Mouse (Mus musculus): ENCODE data around the gene Serpine2. TPM values are rescaled to one million over a fixed set of nuclear protein-coding genes. Genes with fewer than 3 reads are reported as not detected.
A peak's percentile ranks its signal among the peaks of the same experiment; 100 is the strongest.

The Serpine2 gene
- polyA plus RNA-seq, 1 experiment from 2014 or later = 228 TPM

GRCm38 (mm10) chr1:79856756-79857155 is 4.2 kb downstream of the Serpine2 start:
- no peak overlapping the region for H3K27ac ChIP-seq
- peak overlapping the region; percentile 87 for H3K4me2 ChIP-seq (replicated peaks)
- H3K27me3 ChIP-seq = no peaks in the 10 kb centered on the region
- H3K9ac ChIP-seq = no peak overlapping the region
- H3K9me3 ChIP-seq = no peaks in the 10 kb centered on the region
- no peak for ATAC-seq (ENCODE audit: insufficient number of reproducible peaks, insufficient read depth, low FRiP score, low TSS enrichment)
- WGBS = 44% methylated on average over 4 of the region's 4 CpGs
- no peaks in the 10 kb centered on the region for H3K36me3 ChIP-seq
- peak overlapping the region; percentile 73 for H3K4me3 ChIP-seq
- H3K4me1 ChIP-seq = peaks cover 38% of the 10 kb centered on the region

GRCm38 (mm10) chr1:79853527-79853926 is 7.5 kb downstream of the Serpine2 start:
- Histone ChIP-seq H3K4me1 (peaks cover 18% of the 10 kb centered on the region; the same call in 1 of the 2 replicates), H3K9me3 (no peaks in the 10 kb centered on the region), H3K4me3 (no peak overlapping the region), H3K9ac (no peak overlapping the region), H3K27me3 (no peaks in the 10 kb centered on the region), H3K36me3 (no peaks in the 10 kb centered on the region), H3K4me2 (replicated peaks) (no peak overlapping the region), H3K27ac (no peak overlapping the region)
- WGBS = 96% methylated on average over 3 of the region's 3 CpGs
- ATAC-seq (ENCODE audit: insufficient number of reproducible peaks, insufficient read depth, low FRiP score, low TSS enrichment) = no peak

GRCm38 (mm10) chr1:79850341-79850740 is 10.6 kb downstream of the Serpine2 start:
- Histone ChIP-seq H3K27ac (no peak overlapping the region), H3K4me3 (no peak overlapping the region), H3K27me3 (no peaks in the 10 kb centered on the region), H3K36me3 (no peaks in the 10 kb centered on the region), H3K9me3 (no peaks in the 10 kb centered on the region), H3K4me2 (replicated peaks) (no peak overlapping the region), H3K9ac (no peak overlapping the region), H3K4me1 (peaks cover 3% of the 10 kb centered on the region; the same call in 1 of the 2 replicates)
- 61% methylated on average over 10 of the region's 10 CpGs for WGBS
- ATAC-seq (ENCODE audit: insufficient number of reproducible peaks, insufficient read depth, low FRiP score, low TSS enrichment) = no peak

- WGBS = 91% methylated on average over 3 of the region's 3 CpGs
- Histone ChIP-seq H3K9ac (no peak overlapping the region), H3K36me3 (no peaks in the 10 kb centered on the region), H3K4me2 (replicated peaks) (no peak overlapping the region), H3K27me3 (no peaks in the 10 kb centered on the region), H3K4me1 (no peaks in the 10 kb centered on the region), H3K27ac (no peak overlapping the region), H3K9me3 (no peaks in the 10 kb centered on the region), H3K4me3 (no peak overlapping the region)
- no peak for ATAC-seq (ENCODE audit: insufficient number of reproducible peaks, insufficient read depth, low FRiP score, low TSS enrichment)
Measured at GRCm38 (mm10) chr1:79848663-79849062, 12.3 kb downstream of the Serpine2 start.

DNA sequence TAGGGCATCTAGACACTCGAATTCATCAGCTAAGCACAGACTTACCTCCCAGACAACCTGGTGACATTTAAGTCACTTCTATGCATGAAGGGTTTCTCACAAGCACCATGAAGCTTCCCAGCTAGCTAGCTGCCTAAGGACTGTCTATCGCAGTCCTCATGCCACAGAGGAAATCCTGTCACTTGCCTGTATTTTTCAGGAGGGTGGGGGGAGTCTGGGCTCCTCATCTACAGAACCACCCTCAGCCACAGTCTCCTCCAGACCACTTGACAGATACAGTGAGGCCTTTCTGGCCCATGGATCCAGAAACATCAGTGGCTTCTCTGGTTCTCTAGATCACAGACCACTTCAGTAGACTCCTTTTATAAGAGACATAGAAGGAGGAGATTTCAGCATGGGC is 14.1 kb downstream of the Serpine2 start:
- Histone ChIP-seq H3K4me2 (replicated peaks) (no peak overlapping the region), H3K27me3 (no peaks in the 10 kb centered on the region), H3K36me3 (no peaks in the 10 kb centered on the region), H3K9ac (no peak overlapping the region), H3K4me1 (no peaks in the 10 kb centered on the region), H3K27ac (no peak overlapping the region), H3K9me3 (no peaks in the 10 kb centered on the region), H3K4me3 (no peak overlapping the region)
- WGBS = 87% methylated on average over 2 of the region's 2 CpGs
- ATAC-seq (ENCODE audit: insufficient number of reproducible peaks, insufficient read depth, low FRiP score, low TSS enrichment) = no peak

- WGBS = 65% methylated on average over 16 of the region's 16 CpGs
- H3K27ac ChIP-seq = no peak overlapping the region
- no peak overlapping the region for H3K9ac ChIP-seq
- H3K4me2 ChIP-seq (replicated peaks) = no peak overlapping the region
- 0 out of 2 replicates have a peak, but pooled peaks cover 6% of the 10 kb centered on the region for H3K4me1 ChIP-seq
- ATAC-seq (ENCODE audit: insufficient number of reproducible peaks, insufficient read depth, low FRiP score, low TSS enrichment) = 0 out of 2 replicates have a peak, but pooled peaks have one; percentile 60
- no peaks in the 10 kb centered on the region for H3K27me3 ChIP-seq
- 0 out of 2 replicates have a peak, but pooled peaks cover 7% of the 10 kb centered on the region for H3K36me3 ChIP-seq
- H3K9me3 ChIP-seq = no peaks in the 10 kb centered on the region
- no peak overlapping the region for H3K4me3 ChIP-seq
Measured at GRCm38 (mm10) chr1:79832719-79833404, 28.1 kb downstream of the Serpine2 start.

GRCm38 (mm10) chr1:79823951-79824633 is 36.9 kb downstream of the Serpine2 start:
- Histone ChIP-seq H3K4me1 (peaks cover 18% of the 10 kb centered on the region), H3K27ac (no peak overlapping the region), H3K9me3 (no peaks in the 10 kb centered on the region), H3K27me3 (no peaks in the 10 kb centered on the region), H3K36me3 (peaks cover 15% of the 10 kb centered on the region), H3K4me2 (replicated peaks) (no peak overlapping the region), H3K4me3 (no peak overlapping the region), H3K9ac (no peak overlapping the region)
- WGBS = 70% methylated on average over 14 of the region's 14 CpGs
- no peak for ATAC-seq (ENCODE audit: insufficient number of reproducible peaks, insufficient read depth, low FRiP score, low TSS enrichment)

GRCm38 (mm10) chr1:79822806-79823525 is 38.0 kb downstream of the Serpine2 start:
- 69% methylated on average over 13 of the region's 13 CpGs for WGBS
- Histone ChIP-seq H3K27me3 (no peaks in the 10 kb centered on the region), H3K9me3 (no peaks in the 10 kb centered on the region), H3K4me3 (no peak overlapping the region), H3K36me3 (peaks cover 20% of the 10 kb centered on the region), H3K27ac (no peak overlapping the region), H3K9ac (no peak overlapping the region), H3K4me1 (peaks cover 18% of the 10 kb centered on the region), H3K4me2 (replicated peaks) (no peak overlapping the region)
- no peak for ATAC-seq (ENCODE audit: insufficient number of reproducible peaks, insufficient read depth, low FRiP score, low TSS enrichment)

GRCm38 (mm10) chr1:79819296-79819879 is 41.6 kb downstream of the Serpine2 start:
- Histone ChIP-seq H3K27ac (no peak overlapping the region), H3K36me3 (peaks cover 26% of the 10 kb centered on the region), H3K9ac (no peak overlapping the region), H3K27me3 (no peaks in the 10 kb centered on the region), H3K4me2 (replicated peaks) (no peak overlapping the region), H3K9me3 (no peaks in the 10 kb centered on the region), H3K4me1 (peaks cover 13% of the 10 kb centered on the region), H3K4me3 (no peak overlapping the region)
- no peak for ATAC-seq (ENCODE audit: insufficient number of reproducible peaks, insufficient read depth, low FRiP score, low TSS enrichment)
- WGBS = 93% methylated on average over 11 of the region's 11 CpGs

- no peak overlapping the region for H3K4me3 ChIP-seq
- no peak for ATAC-seq (ENCODE audit: insufficient number of reproducible peaks, insufficient read depth, low FRiP score, low TSS enrichment)
- no peaks in the 10 kb centered on the region for H3K27me3 ChIP-seq
- WGBS = 93% methylated on average over 3 of the region's 3 CpGs
- no peaks in the 10 kb centered on the region for H3K4me1 ChIP-seq
- no peaks in the 10 kb centered on the region for H3K9me3 ChIP-seq
- peaks cover 28% of the 10 kb centered on the region for H3K36me3 ChIP-seq
- H3K27ac ChIP-seq = no peak overlapping the region
- H3K4me2 ChIP-seq (replicated peaks) = no peak overlapping the region
- H3K9ac ChIP-seq = no peak overlapping the region
Measured at GRCm38 (mm10) chr1:79815446-79815845, 45.5 kb downstream of the Serpine2 start.

DNA sequence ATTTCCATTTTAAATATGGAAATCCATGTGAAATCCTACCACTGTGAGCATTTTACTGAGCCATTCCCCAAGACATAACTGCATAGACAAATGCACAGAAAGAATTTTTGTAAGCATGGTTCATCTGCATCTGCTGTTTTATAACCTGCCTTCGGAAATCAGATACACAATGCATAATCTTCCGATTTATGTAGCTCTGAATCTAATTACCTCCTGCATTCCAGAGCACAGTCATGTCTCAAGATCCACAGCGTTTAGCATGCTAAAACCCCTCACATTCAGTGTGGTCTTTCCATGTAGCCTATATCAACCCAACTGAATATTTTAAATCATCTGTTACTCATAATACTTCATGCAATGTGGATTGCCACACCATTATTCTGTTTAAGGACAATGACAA is 51.5 kb downstream of the Serpine2 start:
- Histone ChIP-seq H3K27me3 (no peaks in the 10 kb centered on the region), H3K36me3 (peaks cover 20% of the 10 kb centered on the region), H3K9ac (no peak overlapping the region), H3K4me1 (no peaks in the 10 kb centered on the region), H3K4me3 (no peak overlapping the region), H3K4me2 (replicated peaks) (no peak overlapping the region), H3K9me3 (no peaks in the 10 kb centered on the region), H3K27ac (no peak overlapping the region)
- no peak for ATAC-seq (ENCODE audit: insufficient number of reproducible peaks, insufficient read depth, low FRiP score, low TSS enrichment)
- WGBS = 57% methylated on average over 3 of the region's 3 CpGs

All from embryonic facial prominence, embryonic 12.5 days (tissue).